Mouse (Mus musculus) adrenal gland, postnatal 10 days (tissue): Measurements from ENCODE around the gene Gm4177. TPM values are rescaled to one million over a fixed set of nuclear protein-coding genes. Genes with fewer than 3 reads are reported as not detected.
"Not testable (repeated sequence)": the region's sequence is repeated elsewhere in the genome, so short reads cannot be mapped to it uniquely, and the experiment has no call there.

ENCODE experiments used
- DNase-seq: peaks from one replicate; pipeline ENCODE4 v3.0.0; 2021; ENCODE audit warnings: mixed read lengths
- long read RNA-seq, 2 experiments: library from polyadenylated mRNA; stranded (forward); transcript quantifications; one replicate each; pipeline ENCODE4 v2.0.0; 2021
- total RNA-seq, 2 experiments: library from RNA; stranded (reverse); gene quantifications; 2 replicates each; pipeline ENCODE4 v1.2.3; 2021

Gm4177 gene
- not detected for total RNA-seq
- long read RNA-seq, experiment 1, result 0 reads
- long read RNA-seq, experiment 2, result 0 reads

GRCm38 (mm10) chr7:21796628-21797027, at the start of gene Gm4177:
Gene Gm4177 (minus strand): TSS chr7:21796728.
- DNase-seq, result not testable (repeated sequence)

GRCm38 (mm10) chr7:21844167-21844566, 47.6 kb upstream of the Gm4177 start, which contains the start of gene Gm5725:
Gene Gm5725 (minus strand): TSS chr7:21844267.
- DNase-seq, result not testable (repeated sequence)

- DNase-seq, result not testable (repeated sequence)
These were observed 35.5 kb upstream of the Gm4177 start, which contains the start of gene Vmn1r135 for GRCm38 (mm10) chr7:21832051-21832450. Gene Vmn1r135 (plus strand): TSS chr7:21832351.

GRCm38 (mm10) chr7:21761375-21761774, 35.2 kb downstream of the Gm4177 start, which contains the start of gene Gm4175:
Gene Gm4175 (minus strand): TSS chr7:21761475.
- DNase-seq, result not testable (repeated sequence)

Other genes starting within 250 kb of the Gm4177 start
- gene Vmn1r132, start 182.6 kb downstream of the Gm4177 start, total RNA-seq, result not detected
- not detected for gene Gm4175, start 35.3 kb downstream of the Gm4177 start, total RNA-seq
- not detected for gene Vmn1r135, start 35.6 kb upstream of the Gm4177 start, total RNA-seq
- gene Gm5725, start 47.5 kb upstream of the Gm4177 start, total RNA-seq, result not detected
- not detected for gene Gm5891, start 124.6 kb upstream of the Gm4177 start, total RNA-seq
- gene Vmn1r137, start 197.9 kb upstream of the Gm4177 start, total RNA-seq, result not detected
- not detected for gene Vmn1r138, start 232.2 kb upstream of the Gm4177 start, total RNA-seq